Comparison of ENCODE assay signal across 21 mouse cellular contexts in genomic region chr5:56007861-56008260, GRCm38 (mm10).
A peak's percentile ranks its signal among the peaks of the same experiment; 100 is the strongest.
DNase-seq lines count a peak whose midpoint lies in the region; ATAC-seq lines count a peak whose summit lies in the region.
"Had no signal": no experiment of that assay in that cellular context is flagged by ENCODE, and none has a peak within 500 bp of the region (broad histone marks: within the 10 kb centered on the region; RNA-seq: fewer than 3 reads in every experiment).

No protein-coding gene starts in this region.

- H3K4me2 ChIP-seq in hindbrain, embryonic 11.5 days (replicated peaks; ENCODE audit: low read depth, low read length) = no peak overlapping the region
- H3K4me2 ChIP-seq in hindbrain, embryonic 14.5 days (replicated peaks) = no peak overlapping the region
- H3K4me2 ChIP-seq: embryonic facial prominence, embryonic 15.5 days; lung, embryonic 15.5 days; midbrain, embryonic 15.5 days had no signal

- H3K36me3 ChIP-seq in hindbrain, embryonic 11.5 days (ENCODE audit: control insufficient read depth, insufficient read depth, low read length) = no peaks in the 10 kb centered on the region
- H3K36me3 ChIP-seq in hindbrain, embryonic 14.5 days (replicated peaks; ENCODE audit: control insufficient read depth, insufficient read depth) = no peaks in the 10 kb centered on the region
- H3K36me3 ChIP-seq: embryonic facial prominence, embryonic 15.5 days; G1E; lung, embryonic 15.5 days; midbrain, embryonic 15.5 days had no signal

- no peaks in the 10 kb centered on the region for H3K4me1 ChIP-seq in hindbrain, embryonic 11.5 days (replicated peaks; ENCODE audit: control insufficient read depth, insufficient read depth, low read length)
- H3K4me1 ChIP-seq in hindbrain, embryonic 14.5 days (replicated peaks; ENCODE audit: control insufficient read depth, insufficient read depth, low read length) = no peaks in the 10 kb centered on the region
- H3K4me1 ChIP-seq: embryonic facial prominence, embryonic 15.5 days; lung, embryonic 15.5 days; midbrain, embryonic 15.5 days had no signal

- ATAC-seq in hindbrain, embryonic 11.5 days (ENCODE audit: low FRiP score) = peak; percentile 27; the same call in 1 of the 2 replicates
- no peak for ATAC-seq in hindbrain, embryonic 14.5 days (ENCODE audit: low FRiP score)
- no peak for ATAC-seq in granulocyte monocyte progenitor cell, adult 5-6 weeks (replicated peaks; ENCODE audit: poor library complexity, severe bottlenecking)
- ATAC-seq: midbrain, embryonic 15.5 days had no signal

- H3K27me3 ChIP-seq in hindbrain, embryonic 11.5 days (ENCODE audit: control insufficient read depth, insufficient read depth, low read length) = no peaks in the 10 kb centered on the region
- H3K27me3 ChIP-seq in hindbrain, embryonic 14.5 days (ENCODE audit: control insufficient read depth, insufficient read depth, low read length) = no peaks in the 10 kb centered on the region; the same call in 1 of the 2 replicates
- H3K27me3 ChIP-seq: embryonic facial prominence, embryonic 15.5 days; lung, embryonic 15.5 days; midbrain, embryonic 15.5 days had no signal

- DNase-seq in embryo, embryonic 10 days (ENCODE audit: low spot score) = peak; percentile 4
- no peak for DNase-seq in embryo, embryonic 9.5 days (ENCODE audit: extremely low spot score)
- peak; percentile 9 for DNase-seq in hindbrain, embryonic 11.5 days (ENCODE audit: low spot score)
- DNase-seq in hindbrain, embryonic 14.5 days (ENCODE audit: low spot score) = no peak
- peak; percentile 2 for DNase-seq in retina, postnatal 1 day
- DNase-seq in retina, embryonic 14.5 days (ENCODE audit: low spot score) = no peak
- DNase-seq in gastrocnemius, postnatal 10 days = no peak
- DNase-seq: cerebellum, adult 8-10 months; heart, adult 2 months; heart, postnatal 36 days; kidney, adult 9 months; kidney, postnatal 25 days; lung, postnatal 4 days; right cerebral cortex, adult 18-20 months had no signal

- H3K4me3 ChIP-seq in hindbrain, embryonic 11.5 days (ENCODE audit: low read depth, low read length) = no peak overlapping the region
- no peak overlapping the region for H3K4me3 ChIP-seq in hindbrain, embryonic 14.5 days (replicated peaks; ENCODE audit: low read length)
- H3K4me3 ChIP-seq: embryonic facial prominence, embryonic 15.5 days; heart, adult 2 months; lung, embryonic 15.5 days; midbrain, embryonic 15.5 days had no signal

- H3K27ac ChIP-seq in hindbrain, embryonic 11.5 days (ENCODE audit: low read depth, low read length) = no peak overlapping the region
- H3K27ac ChIP-seq in hindbrain, embryonic 14.5 days = no peak overlapping the region
- H3K27ac ChIP-seq: embryonic facial prominence, embryonic 15.5 days; heart, adult 2 months; liver, embryonic 14.5 days; lung, embryonic 15.5 days; midbrain, embryonic 15.5 days; stomach, postnatal 0 days had no signal

- no peaks in the 10 kb centered on the region for H3K9me3 ChIP-seq in hindbrain, embryonic 11.5 days (ENCODE audit: control insufficient read depth, low read length)
- no peaks in the 10 kb centered on the region for H3K9me3 ChIP-seq in hindbrain, embryonic 14.5 days (ENCODE audit: control insufficient read depth, low read length)
- H3K9me3 ChIP-seq: embryonic facial prominence, embryonic 15.5 days; G1E; lung, embryonic 15.5 days; midbrain, embryonic 15.5 days had no signal

- H3K9ac ChIP-seq in hindbrain, embryonic 11.5 days (ENCODE audit: low read depth, low read length) = no peak overlapping the region
- H3K9ac ChIP-seq in hindbrain, embryonic 14.5 days = no peak overlapping the region
- H3K9ac ChIP-seq: embryonic facial prominence, embryonic 15.5 days; liver, embryonic 14.5 days; lung, embryonic 15.5 days; midbrain, embryonic 15.5 days had no signal

- WGBS in hindbrain, embryonic 11.5 days = 62% methylated on average over 3 of the region's 3 CpGs
- WGBS in hindbrain, embryonic 14.5 days = 45% methylated on average over 3 of the region's 3 CpGs

Comparison
In these comparisons a context has a peak if more than half of its experiments do, and no peak if none do; other contexts are left out.
1. DNase-seq: peak in embryo, embryonic 10 days (single experiment), hindbrain, embryonic 11.5 days (single experiment) and retina, postnatal 1 day (single experiment); none in embryo, embryonic 9.5 days (single experiment), hindbrain, embryonic 14.5 days (single experiment), retina, embryonic 14.5 days (single experiment) and gastrocnemius, postnatal 10 days (single experiment).